Mouse (Mus musculus) brain, embryonic 14.5 days (tissue): ENCODE results near the gene Fam234a. TPM values are rescaled to one million over a fixed set of nuclear protein-coding genes. Genes with fewer than 3 reads are reported as not detected.
"Not testable (repeated sequence)": the region's sequence is repeated elsewhere in the genome, so short reads cannot be mapped to it uniquely, and the experiment has no call there.

Source experiments
- DNase-seq: peaks from one replicate; pipeline ENCODE4 v3.0.0-alpha.2; 2011; ENCODE audit warnings: low read depth
- CTCF ChIP-seq: fragments of 200-500 bp; IDR thresholded peaks from 2 replicates; pipeline ENCODE4 v1.5.1; 2012; ENCODE audit warnings: inconsistent platforms, mild to moderate bottlenecking, moderate library complexity, borderline replicate concordance; ENCODE audit not compliant: insufficient read depth, insufficient read length; ENCODE audit errors: extremely low read depth
- POLR2A ChIP-seq: fragments of 200-500 bp; IDR thresholded peaks from 2 replicates; pipeline ENCODE4 v1.6.1; 2012; ENCODE audit warnings: mild to moderate bottlenecking, inconsistent platforms, borderline replicate concordance; ENCODE audit not compliant: poor library complexity, insufficient read depth, insufficient read length, severe bottlenecking; ENCODE audit errors: extremely low read depth
- polyA plus RNA-seq: library from polyadenylated mRNA; depleted of rRNA; stranded (reverse); fragments of >200 nt; gene quantifications from 2 replicates; pipeline ENCODE4 v1.2.3, GENCODE M21; 2012

Gene Fam234a
- polyA plus RNA-seq, 1 experiment = 33.7 TPM

DNA sequence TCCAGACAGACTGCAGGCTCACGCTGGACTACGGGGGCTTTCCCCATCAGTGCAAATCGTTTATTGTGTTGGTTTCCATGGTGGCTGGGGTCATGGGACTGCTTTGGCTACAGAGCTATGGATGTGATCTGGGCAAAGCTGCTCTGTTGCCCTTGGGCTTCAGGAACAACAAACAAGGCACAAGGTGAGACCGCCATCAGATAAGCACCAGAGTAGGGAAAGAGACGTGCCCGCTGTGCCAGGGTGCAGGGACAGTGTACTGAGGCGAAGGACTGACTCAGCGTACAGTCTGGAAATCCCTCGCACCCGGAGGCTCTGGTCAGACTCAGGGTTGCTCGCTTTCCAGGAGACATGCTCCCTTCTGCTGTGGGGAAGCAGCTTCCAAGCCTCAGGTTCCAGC, 31.4 kb downstream of the Fam234a start:
- TF ChIP-seq CTCF = no peak
- no peak for DNase-seq

- TF ChIP-seq POLR2A (no peak), CTCF (no peak)
- no peak for DNase-seq
These were observed 31.8 kb downstream of the Fam234a start for GRCm38 (mm10) chr17:26212241-26212640.

- DNase-seq = no peak
- TF ChIP-seq POLR2A (no peak), CTCF (no peak)
These were observed 36.4 kb downstream of the Fam234a start, which contains the start of gene Arhgdig for GRCm38 (mm10) chr17:26207686-26208085. Gene Arhgdig (minus strand): TSS chr17:26207786.

DNA sequence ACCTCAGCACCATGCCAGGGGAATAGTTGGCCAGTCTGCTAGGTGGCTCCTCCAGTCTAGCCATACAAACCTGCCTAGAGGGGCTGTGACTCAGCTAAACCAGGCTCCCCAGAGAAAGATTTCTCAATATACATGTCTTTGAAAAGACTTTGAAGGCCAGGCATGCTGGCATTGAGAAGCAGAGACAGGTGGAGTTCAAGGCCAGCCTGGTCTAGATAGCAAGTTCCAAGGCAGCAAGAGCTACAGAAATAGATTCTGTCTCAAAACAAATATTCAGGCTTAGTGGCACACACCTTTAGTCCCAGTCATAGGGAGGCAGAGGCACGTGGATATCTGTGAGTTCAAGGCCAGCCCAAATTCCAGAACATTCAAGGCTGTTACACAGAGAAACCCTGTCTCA, 37.6 kb downstream of the Fam234a start:
- no peak for DNase-seq
- TF ChIP-seq POLR2A (no peak), CTCF (no peak)

GRCm38 (mm10) chr17:26204766-26205165, 39.3 kb downstream of the Fam234a start:
- no peak for DNase-seq
- no peak for TF ChIP-seq CTCF
- no peak for TF ChIP-seq POLR2A

DNA sequence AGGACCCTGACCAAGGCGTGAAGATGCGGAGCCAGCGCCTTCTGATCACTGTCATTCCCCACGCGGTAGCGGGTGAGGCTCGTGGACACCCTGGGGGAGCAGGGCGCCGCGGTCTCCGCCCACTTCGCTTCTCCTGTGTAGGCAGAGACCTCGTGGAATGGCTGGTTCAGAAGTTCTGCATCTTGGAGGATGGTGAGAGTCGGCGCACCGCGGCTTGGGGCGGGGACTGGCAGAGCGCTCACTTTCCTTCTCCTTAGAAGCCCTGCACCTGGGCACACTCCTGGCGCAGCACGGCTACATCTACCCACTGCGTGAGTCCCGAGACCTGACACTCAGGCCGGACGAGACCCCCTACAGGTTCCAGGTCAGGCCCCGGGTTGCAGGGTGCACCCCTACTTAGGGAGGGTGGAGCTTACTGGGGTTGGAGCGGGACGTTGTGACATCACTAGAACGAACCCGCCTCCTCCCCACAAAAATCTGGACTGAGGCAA, 40.7 kb downstream of the Fam234a start:
- DNase-seq = peak; percentile 24
- TF ChIP-seq POLR2A = no peak
- no peak for TF ChIP-seq CTCF

GRCm38 (mm10) chr17:26202737-26203136, 41.3 kb downstream of the Fam234a start, which contains the start of gene Rgs11:
Gene Rgs11 (plus strand): TSS chr17:26202951.
- DNase-seq = no peak
- TF ChIP-seq POLR2A (no peak), CTCF (no peak)

DNA sequence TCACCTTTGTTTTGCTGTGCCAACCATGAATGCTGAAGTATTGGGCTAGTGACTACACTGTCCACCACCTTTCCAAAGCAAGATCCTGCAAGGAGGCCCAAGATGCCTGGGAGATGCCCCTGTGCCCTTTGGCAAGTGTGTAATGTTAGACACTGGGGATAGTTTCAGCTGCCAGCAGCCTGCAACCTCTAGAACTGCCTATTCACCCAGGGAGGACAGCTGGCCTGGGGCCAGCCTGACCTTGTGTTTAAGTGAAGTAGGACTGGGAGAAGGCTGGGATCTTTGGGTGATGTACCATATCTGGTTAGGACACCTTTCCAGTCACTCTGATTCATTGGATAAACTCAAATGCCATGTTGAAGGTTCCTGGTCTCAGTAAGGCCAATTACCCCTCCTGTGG, 42.0 kb downstream of the Fam234a start:
- no peak for DNase-seq
- TF ChIP-seq POLR2A = no peak
- no peak for TF ChIP-seq CTCF

GRCm38 (mm10) chr17:26200831-26201705, 43.0 kb downstream of the Fam234a start:
- no peak for TF ChIP-seq CTCF
- 0 out of 2 replicates have a peak, but pooled peaks have one; percentile 8 for TF ChIP-seq POLR2A
- DNase-seq = peak; percentile 44

DNA sequence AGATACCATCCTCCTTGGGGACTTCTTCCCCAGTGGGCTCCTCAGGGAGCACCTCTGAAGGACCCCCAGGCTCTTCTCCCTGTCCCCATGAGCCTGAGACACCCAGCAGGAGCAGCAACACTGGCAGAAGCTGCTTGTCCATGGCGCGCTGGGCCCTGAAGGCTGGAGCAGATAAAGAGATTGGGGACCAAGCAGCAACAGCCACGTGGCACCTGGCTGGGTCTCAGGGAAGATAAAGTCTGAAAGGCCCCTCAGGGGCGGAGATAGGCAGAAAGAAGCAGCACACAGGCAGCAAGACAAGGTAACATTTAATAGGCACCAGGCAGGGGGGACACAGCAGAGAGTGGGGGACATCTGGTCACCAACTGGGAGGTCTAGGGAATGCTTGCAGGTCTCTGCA, 45.1 kb downstream of the Fam234a start, which contains the start of gene Pdia2:
Pdia2 (minus strand) TSS at position 196 of the 400 bp plus-strand sequence.
- DNase-seq = no peak

DNA sequence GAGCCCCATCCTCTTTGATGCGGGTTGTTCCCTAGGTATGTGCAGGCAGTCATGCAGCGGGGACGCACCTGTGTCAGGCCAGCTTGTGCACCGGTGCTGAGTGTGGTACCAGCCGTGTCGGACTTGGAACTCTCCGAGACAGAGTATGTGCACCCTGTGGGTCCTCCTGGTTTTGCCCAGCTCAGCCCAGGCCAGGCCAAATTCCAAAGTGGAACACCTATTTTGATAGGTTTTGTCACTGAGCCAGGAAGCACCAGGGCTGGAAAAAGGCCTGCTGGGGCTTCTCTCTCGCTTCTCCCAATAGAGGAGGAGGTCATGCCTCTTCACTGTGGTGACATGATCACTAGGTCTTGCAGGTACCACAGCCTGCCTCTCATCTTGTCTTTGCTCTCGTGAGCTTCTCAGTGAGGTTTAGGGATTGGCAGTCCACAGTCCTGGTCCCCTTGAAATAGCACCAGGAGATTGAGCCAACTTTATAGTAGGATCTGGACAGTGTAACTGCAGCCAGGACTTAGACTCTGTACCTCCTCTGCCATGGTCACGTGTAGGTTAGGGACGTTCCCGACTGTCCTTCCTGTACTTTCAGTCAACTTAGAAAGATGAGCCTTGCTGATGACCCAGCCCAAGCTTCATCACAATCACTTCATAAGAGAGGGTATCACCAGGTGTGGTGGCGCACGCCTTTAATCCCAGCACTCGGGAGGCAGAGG, 51.4 kb downstream of the Fam234a start:
- no peak for DNase-seq
- no peak for TF ChIP-seq CTCF
- no peak for TF ChIP-seq POLR2A

More for the DNA sequence above, 45.1 kb downstream of the Fam234a start, which contains the start of gene Pdia2:
- no peak for TF ChIP-seq CTCF
- TF ChIP-seq POLR2A = no peak

- not testable (repeated sequence) for DNase-seq
These were observed 52.6 kb downstream of the Fam234a start for GRCm38 (mm10) chr17:26191486-26191885.
